Comparison of ENCODE assay signal across 22 mouse cellular contexts in the genomic region with DNA sequence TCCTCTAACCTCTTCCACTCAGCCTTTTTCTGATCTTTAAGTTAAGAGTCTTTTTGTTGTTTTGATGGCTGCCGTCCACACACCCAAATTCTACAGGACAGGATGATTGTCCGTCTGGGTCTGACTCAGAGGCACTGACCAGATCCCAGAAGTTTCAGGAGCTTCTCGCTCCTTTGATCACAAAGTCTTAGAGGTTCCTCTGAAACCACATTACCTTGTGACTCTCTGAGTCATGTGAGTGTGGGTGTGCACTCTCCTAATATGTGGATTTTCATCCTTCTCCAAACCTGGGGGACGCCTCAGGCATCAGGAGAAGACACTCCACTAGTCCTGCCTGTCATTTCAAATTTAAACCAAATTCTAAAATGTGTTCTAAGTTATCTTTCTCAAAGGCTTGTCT. TPM values are rescaled to one million over a fixed set of nuclear protein-coding genes. Genes with fewer than 3 reads are reported as not detected.
DNase-seq lines count a peak whose midpoint lies in the region; ATAC-seq and TF ChIP-seq lines count a peak whose summit lies in the region.
"Had no signal": no experiment of that assay in that cellular context is flagged by ENCODE, and none has a peak within 500 bp of the region (broad histone marks: within the 10 kb centered on the region; RNA-seq: fewer than 3 reads in every experiment).

No protein-coding gene starts in this region.

- no peaks in the 10 kb centered on the region for H3K36me3 ChIP-seq in kidney, embryonic 15.5 days
- no peaks in the 10 kb centered on the region for H3K36me3 ChIP-seq in kidney, embryonic 14.5 days (ENCODE audit: control insufficient read depth, insufficient read depth, low read length)
- H3K36me3 ChIP-seq: embryonic facial prominence, embryonic 10.5 days; embryonic facial prominence, embryonic 12.5 days; forebrain, embryonic 15.5 days had no signal

- ATAC-seq in kidney, embryonic 15.5 days (replicated peaks; ENCODE audit: low FRiP score) = no peak
- no peak for ATAC-seq in Patski
- no peak for ATAC-seq in kidney, embryonic 14.5 days (ENCODE audit: low FRiP score, low TSS enrichment)
- ATAC-seq in CD4-positive, CD25-positive, alpha-beta regulatory T cell, adult 4 months = no peak
- ATAC-seq: activated CD4-positive, CD25-positive, alpha-beta regulatory T cell, adult 4 months; forebrain, embryonic 13.5 days; forebrain, embryonic 15.5 days; forebrain, postnatal 0 days had no signal

- POLR2A ChIA-PET in Patski (lab: Charles Lee) = interaction anchor here (0.6 kb wide), 1 partner anchor 149 kb away, joined by 3 read pairs; no protein-coding TSS in a partner anchor

- no peak overlapping the region for H3K4me3 ChIP-seq in kidney, embryonic 15.5 days (replicated peaks)
- no peak overlapping the region for H3K4me3 ChIP-seq in kidney, embryonic 14.5 days (ENCODE audit: low read length)
- H3K4me3 ChIP-seq: embryonic facial prominence, embryonic 10.5 days; embryonic facial prominence, embryonic 12.5 days; forebrain, embryonic 13.5 days; forebrain, embryonic 15.5 days had no signal

- no peaks in the 10 kb centered on the region for H3K27me3 ChIP-seq in kidney, embryonic 15.5 days
- no peaks in the 10 kb centered on the region for H3K27me3 ChIP-seq in Patski
- no peaks in the 10 kb centered on the region for H3K27me3 ChIP-seq in kidney, embryonic 14.5 days (ENCODE audit: control insufficient read depth, insufficient read depth, low read length)
- H3K27me3 ChIP-seq: embryonic facial prominence, embryonic 12.5 days; forebrain, embryonic 15.5 days had no signal

- no peak overlapping the region for H3K9ac ChIP-seq in kidney, embryonic 15.5 days
- H3K9ac ChIP-seq in kidney, embryonic 14.5 days (ENCODE audit: low read depth, low read length) = no peak overlapping the region
- H3K9ac ChIP-seq: embryonic facial prominence, embryonic 12.5 days; forebrain, embryonic 13.5 days; forebrain, embryonic 15.5 days; forebrain, postnatal 0 days had no signal

- CTCF ChIA-PET in Patski (lab: Charles Lee) = no interaction called here

- WGBS in kidney, embryonic 15.5 days = 87% methylated on average over 4 of the region's 4 CpGs
- WGBS in kidney, embryonic 14.5 days = 88% methylated on average over 4 of the region's 4 CpGs

- DNase-seq in kidney, postnatal 25 days = no peak
- peak; percentile 49 for DNase-seq in 3T3-L1 (ENCODE audit: low read depth, low spot score)
- peak; percentile 2 for DNase-seq in 416B (ENCODE audit: low read depth)
- peak; percentile 64 for DNase-seq in Patski (ENCODE audit: low read depth, low spot score)
- no peak for DNase-seq in left cerebral cortex, adult 9 months (ENCODE audit: low spot score in 2 of 2)
- DNase-seq: adrenal gland, adult 8-10 months; adrenal gland, postnatal 14 days; adrenal gland, postnatal 36 days; cerebellum, adult 11-12 months; cerebellum, adult 2 months; cerebellum, adult 9-10 months; cerebellum, postnatal 10 days; cerebellum, postnatal 25 days; forebrain, postnatal 0 days had no signal

- H3K4me2 ChIP-seq in kidney, embryonic 15.5 days = no peak overlapping the region
- no peak overlapping the region for H3K4me2 ChIP-seq in kidney, embryonic 14.5 days (replicated peaks; ENCODE audit: low read depth, low read length)
- H3K4me2 ChIP-seq: embryonic facial prominence, embryonic 12.5 days; forebrain, embryonic 13.5 days; forebrain, embryonic 15.5 days had no signal

- no peaks in the 10 kb centered on the region for H3K9me3 ChIP-seq in kidney, embryonic 15.5 days (replicated peaks)
- H3K9me3 ChIP-seq in kidney, embryonic 14.5 days (ENCODE audit: control insufficient read depth, low read length) = no peaks in the 10 kb centered on the region
- H3K9me3 ChIP-seq: embryonic facial prominence, embryonic 10.5 days; embryonic facial prominence, embryonic 12.5 days; forebrain, embryonic 13.5 days; forebrain, embryonic 15.5 days had no signal

- H3K27ac ChIP-seq in kidney, embryonic 15.5 days = 0 out of 2 replicates have a peak overlapping the region, but pooled peaks have one; percentile 64
- no peak overlapping the region for H3K27ac ChIP-seq in kidney, embryonic 14.5 days (ENCODE audit: low read depth, low read length)
- H3K27ac ChIP-seq: embryonic facial prominence, embryonic 10.5 days; embryonic facial prominence, embryonic 12.5 days; forebrain, embryonic 13.5 days; forebrain, embryonic 15.5 days had no signal

- no peak for TF ChIP-seq CTCF in Patski (IDR thresholded peaks at IDR 0.05)

- in situ Hi-C loops in Patski (cut with MboI; ENCODE audit: low pct_unique_long_range_greater_than_20kb) = loop anchor here (5.0 kb wide), 1 partner anchor 103 kb away; no protein-coding TSS in a partner anchor

- H3K4me1 ChIP-seq in kidney, embryonic 15.5 days = peaks cover 20% of the 10 kb centered on the region
- 0 out of 2 replicates have a peak, but pooled peaks cover 6% of the 10 kb centered on the region for H3K4me1 ChIP-seq in kidney, embryonic 14.5 days (ENCODE audit: control insufficient read depth, insufficient read depth, low read length)

RNA-seq across cellular contexts. Expression of gene Aldh1a3, which starts 52.0 kb away (rescaled TPM):
- 38.0 and 41.0 TPM in 2 replicates for polyA plus RNA-seq in kidney, embryonic 15.5 days (2015; fragmentation: Nextera tagmentation; extraction: Ambion mirVana)
- polyA plus RNA-seq in Patski (2021) = 0.37 TPM
- polyA plus RNA-seq in kidney, embryonic 14.5 days (2014; fragmentation: Nextera tagmentation; extraction: Ambion mirVana) = 30.4 and 41.7 TPM in 2 replicates
- under 1 TPM in 1 of 2 experiments, not detected in 1; 0.50 TPM for polyA plus RNA-seq in CD4-positive, CD25-positive, alpha-beta regulatory T cell, adult 4 months (2017; shearing (Covaris generic))

Comparison
In these comparisons a context has a peak if more than half of its experiments do, and no peak if none do; other contexts are left out.
1. DNase-seq: peak in 3T3-L1 (single experiment), 416B (single experiment) and Patski (single experiment); none in kidney, postnatal 25 days (0 of 2) and left cerebral cortex, adult 9 months (0 of 2).
2. RNA of gene Aldh1a3, which starts 52.0 kb away (polyA plus RNA-seq): 30.4 to 41.7 TPM in kidney, embryonic 14.5 days and 38.0 to 41.0 TPM in kidney, embryonic 15.5 days; 0.50 TPM in CD4-positive, CD25-positive, alpha-beta regulatory T cell, adult 4 months and 0.37 TPM in Patski (single experiment); every median in the first group is over 10 times any median in the second.